Mouse (Mus musculus) frontal cortex, postnatal 14 days (tissue): ENCODE measurements at regions not wholly inside any gene's neighbourhood (a gene's known extent, or its start where the extent isn't known, plus 50 kb on each side); places are given as distances from the start of the nearest gene placed in this dataset.
"Not testable (repeated sequence)": the region's sequence is repeated elsewhere in the genome, so short reads cannot be mapped to it uniquely, and the experiment has no call there.

ENCODE experiments used
- DNase-seq, 2 experiments: peaks; one replicate each; pipeline ENCODE4 v3.0.0; 2022; ENCODE audit warnings: low spot score in 2 of 2

- no peak for DNase-seq
Measured at GRCm38 (mm10) chr19:59516957-59517356, 58.8 kb downstream of the Emx2 start.

GRCm38 (mm10) chr19:59519156-59519555 is 61.0 kb downstream of the Emx2 start:
- peak in 1 of 2 experiments; percentile 9 for DNase-seq

- no peak for DNase-seq
Measured at GRCm38 (mm10) chr19:59522176-59522575, 64.0 kb downstream of the Emx2 start.

- DNase-seq: no peak
Measured at GRCm38 (mm10) chr19:59523356-59523755, 65.2 kb downstream of the Emx2 start.

- DNase-seq: no peak
Measured at GRCm38 (mm10) chr19:59564101-59564500, 105.9 kb downstream of the Emx2 start.

- no peak for DNase-seq
Measured at GRCm38 (mm10) chr19:59568907-59569306, 110.7 kb downstream of the Emx2 start.

- DNase-seq: not testable (repeated sequence)
Measured at GRCm38 (mm10) chr19:59569590-59569989, 111.4 kb downstream of the Emx2 start.

GRCm38 (mm10) chr19:59574346-59574745 is 116.2 kb downstream of the Emx2 start:
- DNase-seq: no peak

- DNase-seq: no peak
Measured at GRCm38 (mm10) chr19:59577886-59578285, 119.7 kb downstream of the Emx2 start.

- no peak for DNase-seq
Measured at GRCm38 (mm10) chr19:59579676-59580075, 121.5 kb downstream of the Emx2 start.

- DNase-seq: no peak
Measured at GRCm38 (mm10) chr19:59585835-59586234, 127.7 kb downstream of the Emx2 start.

- no peak for DNase-seq
Measured at GRCm38 (mm10) chr19:59587303-59587702, 129.1 kb downstream of the Emx2 start.

- DNase-seq: no peak
Measured at GRCm38 (mm10) chr19:59588068-59588522, 129.9 kb downstream of the Emx2 start.

- no peak for DNase-seq
Measured at GRCm38 (mm10) chr19:59590021-59590420, 131.8 kb downstream of the Emx2 start.

GRCm38 (mm10) chr19:59592060-59592459 is 133.9 kb downstream of the Emx2 start:
- DNase-seq: no peak

GRCm38 (mm10) chr19:59624288-59624795 is 166.2 kb downstream of the Emx2 start:
- DNase-seq: no peak

GRCm38 (mm10) chr19:59627681-59628080 is 169.5 kb downstream of the Emx2 start:
- DNase-seq: no peak

GRCm38 (mm10) chr19:59628296-59629160 is 170.4 kb downstream of the Emx2 start:
- DNase-seq: no peak

GRCm38 (mm10) chr19:59629161-59629445 is 170.9 kb downstream of the Emx2 start:
- DNase-seq: no peak

- DNase-seq: no peak
Measured at GRCm38 (mm10) chr19:59630095-59630494, 171.9 kb downstream of the Emx2 start.

GRCm38 (mm10) chr19:59630706-59631105 is 172.5 kb downstream of the Emx2 start:
- no peak for DNase-seq

- no peak for DNase-seq
Measured at GRCm38 (mm10) chr19:59631541-59631940, 173.4 kb downstream of the Emx2 start.

GRCm38 (mm10) chr19:59636271-59636670 is 178.1 kb downstream of the Emx2 start:
- no peak for DNase-seq

- DNase-seq: no peak
Measured at GRCm38 (mm10) chr19:59642606-59643005, 184.4 kb downstream of the Emx2 start.
